Mouse (Mus musculus) liver, embryonic 11.5 days (tissue): ENCODE data around the gene Rnf213. TPM values are rescaled to one million over a fixed set of nuclear protein-coding genes. Genes with fewer than 3 reads are reported as not detected.

Experiments
- ATAC-seq: fragments of 200-750 bp; cut with Nextera tagmentation; replicated peaks from 2 replicates; pipeline ENCODE4 v1.8.0; 2017; ENCODE audit warnings: moderate number of reproducible peaks, mild to moderate bottlenecking, moderate TSS enrichment, moderate library complexity; ENCODE audit not compliant: low FRiP score
- DNase-seq: peaks from one replicate; pipeline ENCODE4 v3.0.0-alpha.2; 2017; ENCODE audit warnings: low spot score
- H3K27ac ChIP-seq: fragments of 300-500 bp; sonication (generic); 2 replicates; pipeline ENCODE4 v1.5.1; 2014; ENCODE audit warnings: mild to moderate bottlenecking, low read depth, low read length, control low read depth
- H3K27me3 ChIP-seq: fragments of 300-500 bp; sonication (generic); replicated peaks from 2 replicates; pipeline ENCODE4 v1.6.1; 2014; ENCODE audit warnings: low read length, mixed read lengths; ENCODE audit not compliant: control insufficient read depth, insufficient read depth
- H3K36me3 ChIP-seq: fragments of 300-500 bp; sonication (generic); 2 replicates; pipeline ENCODE4 v1.6.1; 2014; ENCODE audit warnings: mild to moderate bottlenecking, low read length, moderate library complexity, mixed read lengths; ENCODE audit not compliant: control insufficient read depth, insufficient read depth
- H3K4me1 ChIP-seq: fragments of 300-500 bp; sonication (generic); replicated peaks from 2 replicates; pipeline ENCODE4 v1.6.1; 2014; ENCODE audit warnings: low read length, mixed read lengths; ENCODE audit not compliant: control insufficient read depth, insufficient read depth
- H3K4me2 ChIP-seq: fragments of 300-500 bp; sonication (generic); 2 replicates; pipeline ENCODE4 v1.6.1; 2014; ENCODE audit warnings: mild to moderate bottlenecking, control low read depth, moderate library complexity
- H3K4me3 ChIP-seq: fragments of 300-500 bp; sonication (generic); 2 replicates; pipeline ENCODE4 v1.5.1; 2014; ENCODE audit warnings: low read depth, low read length, control low read depth
- H3K9ac ChIP-seq: fragments of 300-500 bp; sonication (generic); 2 replicates; pipeline ENCODE4 v1.6.1; 2014; ENCODE audit warnings: low read depth, low read length, control low read depth
- H3K9me3 ChIP-seq: fragments of 300-500 bp; sonication (generic); 2 replicates; pipeline ENCODE4 v1.6.1; 2016; ENCODE audit warnings: low read length, inconsistent platforms, mixed read lengths; ENCODE audit not compliant: control insufficient read depth
- WGBS: fragments of 180-500 bp; shearing (Covaris S2); extraction: QIAGEN DNeasy Blood & Tissue Kit; methylation state at CpG from one replicate; pipeline ENCODE4 v1.1.7; 2014; 5-methylcytosine and 5-hydroxymethylcytosine counted together
- polyA plus RNA-seq: library from polyadenylated mRNA; unstranded; fragments of >200 nt; fragmentation: Nextera tagmentation; extraction: Ambion mirVana; gene quantifications from 2 replicates; pipeline ENCODE4 v1.2.1, GENCODE M21; 2014

Gene Rnf213
- polyA plus RNA-seq, 1 experiment from 2014 or later = 8.0 TPM

DNA sequence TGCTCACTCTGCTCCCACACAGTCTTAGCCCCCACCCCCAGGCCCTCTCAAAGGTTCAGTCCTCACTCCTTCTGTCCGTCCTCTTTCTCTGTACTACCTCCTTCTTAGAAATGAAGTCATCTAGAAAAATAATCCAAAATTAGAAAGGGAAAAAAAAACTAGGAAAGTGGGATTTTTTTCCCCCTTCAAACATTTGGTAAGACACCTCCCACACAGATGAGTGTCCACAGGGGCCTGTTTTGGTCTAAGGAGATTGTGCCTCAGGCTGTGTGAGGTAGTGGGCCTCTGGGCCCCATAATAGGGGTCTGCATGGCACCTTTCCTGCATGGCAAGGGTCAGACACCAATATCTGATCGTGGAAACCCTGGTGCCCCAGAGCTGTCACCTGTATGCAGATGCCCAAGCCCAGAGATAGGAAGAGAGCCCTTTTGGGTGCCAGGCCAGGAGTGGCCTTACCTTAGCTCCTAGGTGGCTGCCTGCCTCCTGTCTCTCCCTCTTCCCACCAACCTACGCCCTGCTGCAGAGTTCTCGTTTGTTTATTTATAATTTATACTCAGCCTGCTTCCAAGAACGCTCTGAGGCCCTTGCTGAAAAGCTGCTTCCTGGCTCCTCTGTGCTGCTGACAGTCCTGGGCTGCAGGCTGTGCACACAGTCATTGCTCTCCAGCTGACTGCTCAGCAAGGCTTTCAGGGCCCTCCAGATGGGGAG lies 127.3 kb downstream of the Rnf213 start:
- no peaks in the 10 kb centered on the region for H3K36me3 ChIP-seq
- peaks cover 3% of the 10 kb centered on the region; the same call in 1 of the 2 replicates for H3K4me1 ChIP-seq
- no peak overlapping the region for H3K4me2 ChIP-seq
- ATAC-seq = no peak
- H3K4me3 ChIP-seq = no peak overlapping the region
- 62% methylated on average over 5 of the region's 5 CpGs for WGBS
- H3K27me3 ChIP-seq = peaks cover 13% of the 10 kb centered on the region
- no peak overlapping the region for H3K27ac ChIP-seq
- no peak overlapping the region for H3K9ac ChIP-seq
- no peaks in the 10 kb centered on the region for H3K9me3 ChIP-seq
- no peak for DNase-seq

DNA sequence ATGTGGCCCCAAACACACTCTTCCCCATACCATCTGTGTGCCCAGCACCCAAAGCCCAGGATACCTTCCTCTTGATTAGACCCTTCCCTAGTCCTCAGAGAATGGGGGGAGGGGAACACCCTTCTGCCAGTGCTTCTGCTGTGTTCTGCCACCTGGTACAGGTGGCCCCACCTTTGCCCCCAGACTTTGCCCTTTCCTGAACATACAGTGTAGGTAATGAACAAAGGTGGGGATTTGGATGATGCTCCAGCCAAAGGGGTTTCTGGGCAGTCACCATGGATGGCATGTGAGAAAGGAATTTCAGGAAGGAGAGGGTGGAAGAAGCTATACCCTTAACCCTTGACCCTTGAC lies 127.8 kb downstream of the Rnf213 start:
- no peak for DNase-seq
- Histone ChIP-seq H3K4me2 (no peak overlapping the region), H3K4me3 (no peak overlapping the region), H3K4me1 (peaks cover 3% of the 10 kb centered on the region; the same call in 1 of the 2 replicates), H3K36me3 (no peaks in the 10 kb centered on the region), H3K27ac (no peak overlapping the region), H3K9ac (no peak overlapping the region), H3K27me3 (peaks cover 9% of the 10 kb centered on the region), H3K9me3 (no peaks in the 10 kb centered on the region)
- ATAC-seq = no peak

DNA sequence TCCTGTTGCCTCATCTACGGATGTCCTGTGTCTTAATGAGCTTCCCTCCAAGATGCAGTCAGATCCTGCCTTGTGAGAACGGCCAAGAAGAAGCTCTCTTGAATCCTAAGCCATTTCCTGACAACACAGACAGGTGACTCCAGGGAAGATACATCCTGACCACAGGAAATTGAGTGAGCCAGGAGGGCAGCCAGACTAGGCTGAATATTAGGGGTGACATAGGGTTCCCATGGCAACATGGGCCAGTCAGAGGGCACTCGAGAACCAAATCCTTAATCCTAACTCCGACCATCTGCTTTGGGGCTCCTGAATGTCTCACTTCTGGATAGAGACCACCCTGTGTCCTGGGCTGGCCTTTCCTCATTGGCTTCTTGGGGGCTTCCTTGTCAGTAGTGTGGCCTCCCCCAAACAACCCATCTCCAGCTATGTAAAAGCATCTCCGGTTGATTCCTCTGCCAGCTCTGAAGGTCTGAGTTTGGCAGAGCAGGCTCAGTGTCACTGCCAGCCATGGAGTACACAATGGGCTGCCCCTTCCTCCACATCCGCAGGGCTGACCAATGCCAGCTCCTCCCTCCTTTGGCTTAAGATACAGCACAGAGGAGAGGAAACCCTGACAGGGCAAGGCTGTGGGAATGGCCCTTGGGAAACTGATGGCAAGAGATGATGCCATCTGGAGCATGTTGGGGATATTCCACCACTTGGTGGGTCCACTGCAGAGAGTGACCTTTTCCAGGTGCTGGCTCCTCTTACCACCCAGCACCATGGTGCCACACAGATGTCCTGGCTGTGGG lies 129.2 kb downstream of the Rnf213 start:
- no peak overlapping the region for H3K4me2 ChIP-seq
- H3K27ac ChIP-seq = no peak overlapping the region
- H3K9ac ChIP-seq = no peak overlapping the region
- H3K4me3 ChIP-seq = no peak overlapping the region
- no peak for DNase-seq
- H3K4me1 ChIP-seq = peaks cover 3% of the 10 kb centered on the region; the same call in 1 of the 2 replicates
- WGBS = 77% methylated on average over 6 of the region's 6 CpGs
- ATAC-seq = no peak
- no peaks in the 10 kb centered on the region for H3K9me3 ChIP-seq
- H3K36me3 ChIP-seq = no peaks in the 10 kb centered on the region
- no peaks in the 10 kb centered on the region for H3K27me3 ChIP-seq

DNA sequence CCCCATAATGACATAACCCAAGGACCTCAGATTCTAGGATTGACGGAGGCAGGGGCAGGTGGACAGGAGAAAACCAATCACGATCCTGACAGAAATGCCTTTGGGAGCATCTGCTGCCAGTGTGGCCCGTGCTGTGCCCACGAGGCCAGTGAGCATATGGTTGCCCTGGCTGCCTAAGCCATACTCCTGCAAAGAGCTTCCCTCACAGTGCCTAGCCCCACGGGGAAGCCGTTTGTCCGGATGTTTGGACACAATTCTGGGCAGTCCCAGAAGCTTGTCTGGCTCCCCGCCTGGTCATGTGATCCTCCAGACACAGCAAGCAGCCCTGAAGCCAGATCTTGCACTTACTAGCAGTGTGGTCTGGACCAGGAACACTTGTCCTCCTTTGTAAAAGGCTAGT lies 129.9 kb downstream of the Rnf213 start:
- DNase-seq = no peak
- WGBS = 70% methylated on average over 8 of the region's 8 CpGs
- peaks cover 3% of the 10 kb centered on the region; the same call in 1 of the 2 replicates for H3K4me1 ChIP-seq
- H3K9ac ChIP-seq = no peak overlapping the region
- no peaks in the 10 kb centered on the region for H3K27me3 ChIP-seq
- no peak overlapping the region for H3K27ac ChIP-seq
- H3K4me2 ChIP-seq = no peak overlapping the region
- no peak overlapping the region for H3K4me3 ChIP-seq
- H3K9me3 ChIP-seq = no peaks in the 10 kb centered on the region
- H3K36me3 ChIP-seq = no peaks in the 10 kb centered on the region
- no peak for ATAC-seq

DNA sequence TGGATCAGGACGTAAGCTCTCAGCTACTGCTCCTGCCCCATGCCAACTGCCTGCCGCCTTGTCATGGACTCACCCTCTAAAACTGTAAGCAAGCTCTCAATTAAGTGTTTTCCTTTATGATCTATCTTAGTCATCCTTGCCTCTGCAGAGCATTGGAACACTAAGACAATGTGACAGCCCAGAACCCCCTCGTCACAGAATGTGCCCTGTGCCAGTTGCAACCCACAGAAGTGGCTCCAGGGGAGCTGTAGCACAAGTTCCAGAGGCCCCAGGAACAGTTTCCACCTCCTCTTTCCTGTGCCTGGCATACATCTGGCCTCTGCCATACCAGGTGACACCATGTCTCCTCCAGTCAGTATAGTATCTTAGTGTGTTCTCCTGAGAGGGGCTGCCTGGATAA lies 130.5 kb downstream of the Rnf213 start:
- no peak for DNase-seq
- H3K36me3 ChIP-seq = no peaks in the 10 kb centered on the region
- H3K27ac ChIP-seq = no peak overlapping the region
- H3K4me1 ChIP-seq = peaks cover 3% of the 10 kb centered on the region; the same call in 1 of the 2 replicates
- H3K9ac ChIP-seq = no peak overlapping the region
- 78% methylated on average over 3 of the region's 3 CpGs for WGBS
- no peak overlapping the region for H3K4me3 ChIP-seq
- H3K9me3 ChIP-seq = no peaks in the 10 kb centered on the region
- no peak for ATAC-seq
- no peaks in the 10 kb centered on the region for H3K27me3 ChIP-seq
- H3K4me2 ChIP-seq = no peak overlapping the region

DNA sequence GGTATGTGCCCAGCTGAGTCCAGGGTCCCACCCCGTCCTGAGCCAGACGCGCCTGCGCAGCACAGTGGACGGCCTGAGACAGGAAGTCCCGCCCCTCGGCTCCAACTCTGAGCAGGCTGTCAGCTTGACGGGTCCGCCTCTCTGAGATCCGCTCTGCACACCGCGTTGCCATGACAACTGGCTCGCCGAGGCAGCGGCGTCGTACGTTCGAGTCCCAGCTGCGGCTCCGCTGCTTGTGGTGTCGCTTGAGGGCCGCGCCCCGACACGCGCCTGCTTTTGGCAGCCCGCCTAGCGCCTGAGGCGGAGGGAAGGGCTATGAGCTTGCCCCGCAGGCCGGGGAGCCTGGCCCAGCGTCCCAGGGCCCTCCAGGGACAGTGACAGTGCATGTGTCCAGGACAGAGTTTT lies 131.6 kb downstream of the Rnf213 start:
- Histone ChIP-seq H3K4me1 (peaks cover 3% of the 10 kb centered on the region; the same call in 1 of the 2 replicates), H3K27me3 (no peaks in the 10 kb centered on the region), H3K4me3 (peak overlapping the region; percentile 54), H3K9ac (peak overlapping the region; percentile 70), H3K36me3 (no peaks in the 10 kb centered on the region), H3K9me3 (no peaks in the 10 kb centered on the region), H3K4me2 (peak overlapping the region; percentile 87), H3K27ac (no peak overlapping the region)
- ATAC-seq = peak; percentile 97
- peak; percentile 87 for DNase-seq
- WGBS = 2% methylated on average over 33 of the region's 33 CpGs

DNA sequence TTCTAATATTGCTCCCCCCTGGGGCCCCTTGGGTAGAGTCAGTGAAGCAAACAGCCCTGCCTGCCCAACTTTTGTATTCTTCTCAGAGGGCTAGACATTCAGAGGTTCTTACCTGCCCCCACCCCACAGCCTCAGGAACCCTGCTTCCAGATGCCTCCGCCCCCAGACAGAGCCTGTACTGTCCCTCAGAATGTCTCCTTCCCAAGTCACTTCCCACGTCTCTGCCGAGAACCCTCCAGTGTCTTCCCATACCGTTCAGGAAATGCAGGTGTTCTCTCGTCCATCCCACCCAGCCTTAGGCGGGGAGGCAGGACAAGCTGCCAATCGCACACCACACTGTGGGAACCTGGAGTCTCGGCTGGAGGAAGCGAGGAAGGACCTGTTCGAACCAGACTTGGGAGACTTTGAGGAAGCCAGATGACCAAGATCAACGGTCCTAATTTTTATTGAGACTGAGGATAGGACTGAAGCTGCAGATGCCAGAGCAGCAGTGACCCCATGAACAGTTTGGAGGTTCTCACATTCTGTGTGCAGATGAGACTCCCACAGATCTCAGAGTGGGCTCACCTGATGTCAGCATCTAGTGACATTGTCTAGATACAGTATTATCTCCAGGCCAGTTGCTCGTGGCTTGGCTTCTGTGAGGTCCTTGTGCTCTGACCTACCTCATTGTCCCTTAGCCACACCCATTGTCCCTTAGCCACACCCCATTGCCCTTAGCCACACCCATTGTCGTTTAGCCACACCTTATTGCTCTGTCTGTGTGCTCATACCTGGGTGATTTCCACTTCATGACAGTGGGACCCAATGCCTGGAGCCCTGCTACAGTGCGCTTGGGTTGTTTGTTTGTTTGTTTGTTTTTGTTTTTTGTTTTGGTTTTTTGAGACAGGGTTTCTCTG lies 133.4 kb downstream of the Rnf213 start:
- Histone ChIP-seq H3K4me2 (no peak overlapping the region), H3K9me3 (no peaks in the 10 kb centered on the region), H3K4me3 (no peak overlapping the region), H3K27me3 (no peaks in the 10 kb centered on the region), H3K27ac (no peak overlapping the region), H3K4me1 (peaks cover 3% of the 10 kb centered on the region; the same call in 1 of the 2 replicates), H3K36me3 (no peaks in the 10 kb centered on the region), H3K9ac (no peak overlapping the region)
- 76% methylated on average over 14 of the region's 14 CpGs for WGBS
- DNase-seq = no peak
- ATAC-seq = 0 out of 2 replicates have a peak, but pooled peaks have one; percentile 25

DNA sequence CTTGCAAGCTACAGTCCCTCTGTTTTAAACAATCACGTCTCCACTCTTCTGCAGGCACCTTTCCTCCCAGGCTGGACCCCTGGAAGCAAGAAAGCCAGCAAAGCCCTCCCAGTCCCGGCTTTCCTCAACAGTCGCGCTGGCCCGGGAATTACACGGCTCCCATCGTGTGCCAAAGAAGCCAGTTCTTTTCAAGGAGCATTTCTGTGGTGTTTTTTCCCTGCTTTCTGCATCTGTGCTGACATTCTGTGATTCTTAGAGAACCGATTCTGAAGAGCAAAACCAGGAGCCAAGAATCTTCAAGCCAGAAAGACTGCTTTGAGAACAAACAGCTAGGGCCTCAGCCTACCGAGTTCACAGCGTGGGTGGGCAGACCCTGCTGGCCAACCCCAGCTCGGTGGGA lies 136.0 kb downstream of the Rnf213 start:
- 61% methylated on average over 11 of the region's 11 CpGs for WGBS
- no peak for ATAC-seq

More for the DNA sequence above, 136.0 kb downstream of the Rnf213 start:
- no peaks in the 10 kb centered on the region for H3K9me3 ChIP-seq
- H3K4me3 ChIP-seq = no peak overlapping the region
- no peak for DNase-seq
- peaks cover 4% of the 10 kb centered on the region; the same call in 1 of the 2 replicates for H3K27me3 ChIP-seq
- peaks cover 3% of the 10 kb centered on the region; the same call in 1 of the 2 replicates for H3K4me1 ChIP-seq
- no peak overlapping the region for H3K27ac ChIP-seq
- H3K4me2 ChIP-seq = no peak overlapping the region
- H3K9ac ChIP-seq = no peak overlapping the region
- H3K36me3 ChIP-seq = no peaks in the 10 kb centered on the region
